Mouse (Mus musculus) thymus, adult 2 months (tissue): Measurements from ENCODE around the gene Plau.

Experiments used
- CTCF ChIP-seq: fragments of 200-500 bp; IDR thresholded peaks from 2 replicates; pipeline ENCODE4 v1.5.1; 2012; ENCODE audit warnings: mild to moderate bottlenecking, control low read depth, low read length, moderate library complexity, borderline replicate concordance; ENCODE audit not compliant: control insufficient read depth, poor library complexity, insufficient read depth; ENCODE audit errors: extremely low read depth
- POLR2A ChIP-seq: fragments of 200-500 bp; IDR thresholded peaks from 2 replicates; pipeline ENCODE4 v1.6.1; 2012; ENCODE audit warnings: mild to moderate bottlenecking, low read length, control low read depth, moderate library complexity; ENCODE audit not compliant: control insufficient read depth, poor library complexity, insufficient read depth; ENCODE audit errors: extremely low read depth

GRCm38 (mm10) chr14:20844126-20844525 lies 7.7 kb downstream of the Plau start:
- no peak for TF ChIP-seq CTCF
- no peak for TF ChIP-seq POLR2A
